In the genomic region with DNA sequence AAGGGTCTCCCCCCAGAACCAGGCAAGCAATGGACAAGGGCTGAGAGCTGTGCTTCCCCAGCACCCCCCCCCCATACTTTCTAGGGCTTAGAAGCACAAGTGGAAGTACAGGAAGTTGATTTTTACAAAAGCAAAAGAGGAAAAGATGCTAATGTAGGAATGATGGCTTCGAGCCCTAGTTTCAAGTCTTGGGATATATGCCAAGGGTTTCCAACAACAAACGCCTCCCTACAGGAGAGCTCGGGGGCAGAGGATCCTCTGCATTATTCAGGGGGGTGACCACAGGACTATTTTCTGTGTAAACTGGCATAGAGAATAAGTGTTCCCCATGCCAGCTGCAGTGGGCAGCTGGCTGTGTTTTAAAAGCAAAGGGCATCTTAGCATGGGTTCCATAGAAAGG, we compare ENCODE assay signal across 22 mouse cellular contexts.
DNase-seq lines count a peak whose midpoint lies in the region; ATAC-seq and TF ChIP-seq lines count a peak whose summit lies in the region.
"Had no signal": no experiment of that assay in that cellular context is flagged by ENCODE, and none has a peak within 500 bp of the region (broad histone marks: within the 10 kb centered on the region; RNA-seq: fewer than 3 reads in every experiment).

No protein-coding gene starts in this region.

- peaks cover 79% of the 10 kb centered on the region for H3K4me1 ChIP-seq in forebrain, embryonic 12.5 days
- H3K4me1 ChIP-seq in forebrain, embryonic 11.5 days (replicated peaks; ENCODE audit: control insufficient read depth, insufficient read depth, low read length) = peaks cover 27% of the 10 kb centered on the region
- peaks cover 51% of the 10 kb centered on the region for H3K4me1 ChIP-seq in lung, embryonic 15.5 days
- peaks cover 73% of the 10 kb centered on the region for H3K4me1 ChIP-seq in hindbrain, embryonic 12.5 days
- H3K4me1 ChIP-seq in midbrain, embryonic 14.5 days (ENCODE audit: control insufficient read depth, insufficient read depth, low read length) = peaks cover 58% of the 10 kb centered on the region
- peaks cover 3% of the 10 kb centered on the region; the same call in 1 of the 2 replicates for H3K4me1 ChIP-seq in liver, postnatal 0 days (ENCODE audit: insufficient read depth)

- H3K36me3 ChIP-seq in forebrain, embryonic 12.5 days (replicated peaks) = no peaks in the 10 kb centered on the region
- H3K36me3 ChIP-seq in forebrain, embryonic 11.5 days (ENCODE audit: control insufficient read depth, insufficient read depth, low read length) = no peaks in the 10 kb centered on the region; the same call in 1 of the 2 replicates
- H3K36me3 ChIP-seq in lung, embryonic 15.5 days = no peaks in the 10 kb centered on the region
- H3K36me3 ChIP-seq in hindbrain, embryonic 12.5 days = no peaks in the 10 kb centered on the region
- no peaks in the 10 kb centered on the region for H3K36me3 ChIP-seq in midbrain, embryonic 14.5 days (ENCODE audit: control insufficient read depth, insufficient read depth, low read length)
- no peaks in the 10 kb centered on the region for H3K36me3 ChIP-seq in liver, postnatal 0 days (replicated peaks; ENCODE audit: insufficient read depth, low read length)
- H3K36me3 ChIP-seq: heart, embryonic 10.5 days; intestine, embryonic 15.5 days; limb, embryonic 13.5 days had no signal

- H3K4me2 ChIP-seq in forebrain, embryonic 12.5 days = no peak overlapping the region
- H3K4me2 ChIP-seq in forebrain, embryonic 11.5 days (ENCODE audit: low read depth, low read length, severe bottlenecking) = no peak overlapping the region
- H3K4me2 ChIP-seq in lung, embryonic 15.5 days = no peak overlapping the region
- no peak overlapping the region for H3K4me2 ChIP-seq in hindbrain, embryonic 12.5 days (replicated peaks)
- H3K4me2 ChIP-seq in midbrain, embryonic 14.5 days (ENCODE audit: low read length) = no peak overlapping the region
- no peak overlapping the region for H3K4me2 ChIP-seq in liver, postnatal 0 days (ENCODE audit: low read depth, low read length)
- H3K4me2 ChIP-seq: intestine, embryonic 15.5 days; limb, embryonic 13.5 days had no signal

- H3K27me3 ChIP-seq in forebrain, embryonic 12.5 days = no peaks in the 10 kb centered on the region
- no peaks in the 10 kb centered on the region for H3K27me3 ChIP-seq in forebrain, embryonic 11.5 days (ENCODE audit: control insufficient read depth, insufficient read depth, low read length)
- H3K27me3 ChIP-seq in lung, embryonic 15.5 days = no peaks in the 10 kb centered on the region
- no peaks in the 10 kb centered on the region for H3K27me3 ChIP-seq in hindbrain, embryonic 12.5 days
- H3K27me3 ChIP-seq in midbrain, embryonic 14.5 days (ENCODE audit: control insufficient read depth, insufficient read depth, low read length) = no peaks in the 10 kb centered on the region
- H3K27me3 ChIP-seq in liver, postnatal 0 days (ENCODE audit: insufficient read depth, low read length) = no peaks in the 10 kb centered on the region
- H3K27me3 ChIP-seq: intestine, embryonic 15.5 days; limb, embryonic 13.5 days had no signal

- DNase-seq in forebrain, embryonic 11.5 days (ENCODE audit: low spot score) = no peak
- no peak for DNase-seq in lung, postnatal 36 days
- DNase-seq in midbrain, embryonic 14.5 days = peak; percentile 43
- DNase-seq in liver, postnatal 0 days = no peak
- no peak for DNase-seq in testis, postnatal 14 days (ENCODE audit: low spot score)
- DNase-seq: cerebellum, adult 18-20 months; cerebellum, postnatal 36 days; gastrocnemius, postnatal 36 days; heart, postnatal 14 days; kidney, postnatal 14 days; layer of hippocampus, adult 9-11 months; retina, postnatal 1 day; right cerebral cortex, postnatal 4 days; thymus, postnatal 4 days had no signal

- 68% methylated on average over 3 of the region's 3 CpGs for WGBS in forebrain, embryonic 12.5 days
- 86% methylated on average over 3 of the region's 3 CpGs for WGBS in forebrain, embryonic 11.5 days
- WGBS in lung, embryonic 15.5 days = 14% methylated on average over 3 of the region's 3 CpGs
- 66% methylated on average over 3 of the region's 3 CpGs for WGBS in hindbrain, embryonic 12.5 days
- WGBS in midbrain, embryonic 14.5 days = 53% methylated on average over 3 of the region's 3 CpGs
- WGBS in liver, postnatal 0 days (ENCODE audit: insufficient replicate concordance) = 63% methylated on average over 3 of the region's 3 CpGs

- no peak for TF ChIP-seq CTCF in liver, postnatal 0 days (IDR thresholded peaks at IDR 0.05; ENCODE audit: low read depth)

- 0 out of 2 replicates have a peak overlapping the region, but pooled peaks have one; percentile 38 for H3K27ac ChIP-seq in forebrain, embryonic 12.5 days
- H3K27ac ChIP-seq in forebrain, embryonic 11.5 days (ENCODE audit: low read depth, low read length) = no peak overlapping the region
- H3K27ac ChIP-seq in lung, embryonic 15.5 days = no peak overlapping the region
- H3K27ac ChIP-seq in hindbrain, embryonic 12.5 days = peak overlapping the region; percentile 52; the same call in 1 of the 2 replicates
- H3K27ac ChIP-seq in midbrain, embryonic 14.5 days (replicated peaks; ENCODE audit: low read depth, low read length) = peak overlapping the region; percentile 49
- H3K27ac ChIP-seq in liver, postnatal 0 days (ENCODE audit: low read depth) = no peak overlapping the region
- H3K27ac ChIP-seq: heart, embryonic 10.5 days; intestine, embryonic 15.5 days; limb, embryonic 13.5 days; liver, embryonic 14.5 days had no signal

- H3K9me3 ChIP-seq in forebrain, embryonic 12.5 days = no peaks in the 10 kb centered on the region
- H3K9me3 ChIP-seq in forebrain, embryonic 11.5 days (ENCODE audit: control insufficient read depth, low read length) = no peaks in the 10 kb centered on the region
- no peaks in the 10 kb centered on the region for H3K9me3 ChIP-seq in lung, embryonic 15.5 days
- H3K9me3 ChIP-seq in hindbrain, embryonic 12.5 days (replicated peaks) = no peaks in the 10 kb centered on the region
- no peaks in the 10 kb centered on the region for H3K9me3 ChIP-seq in midbrain, embryonic 14.5 days (ENCODE audit: control insufficient read depth, low read length)
- H3K9me3 ChIP-seq in liver, postnatal 0 days (ENCODE audit: low read length) = no peaks in the 10 kb centered on the region
- H3K9me3 ChIP-seq: heart, embryonic 10.5 days; intestine, embryonic 15.5 days; limb, embryonic 13.5 days had no signal

- H3K9ac ChIP-seq in forebrain, embryonic 12.5 days = no peak overlapping the region
- H3K9ac ChIP-seq in forebrain, embryonic 11.5 days (ENCODE audit: low read length) = no peak overlapping the region
- 0 out of 2 replicates have a peak overlapping the region, but pooled peaks have one; percentile 4 for H3K9ac ChIP-seq in lung, embryonic 15.5 days
- no peak overlapping the region for H3K9ac ChIP-seq in hindbrain, embryonic 12.5 days
- H3K9ac ChIP-seq in midbrain, embryonic 14.5 days (replicated peaks; ENCODE audit: low read length) = peak overlapping the region; percentile 29; the same call in 1 of the 2 replicates
- H3K9ac ChIP-seq in liver, postnatal 0 days (replicated peaks) = no peak overlapping the region
- H3K9ac ChIP-seq: intestine, embryonic 15.5 days; limb, embryonic 13.5 days; liver, embryonic 14.5 days had no signal

- ATAC-seq in forebrain, embryonic 12.5 days (ENCODE audit: low FRiP score) = no peak
- no peak for ATAC-seq in forebrain, embryonic 11.5 days (replicated peaks; ENCODE audit: low FRiP score)
- ATAC-seq in lung, embryonic 15.5 days (ENCODE audit: borderline replicate concordance, extremely low read depth, low FRiP score, low TSS enrichment) = no peak
- no peak for ATAC-seq in hindbrain, embryonic 12.5 days (ENCODE audit: low FRiP score)
- no peak for ATAC-seq in midbrain, embryonic 14.5 days (ENCODE audit: low FRiP score, low TSS enrichment)
- no peak for ATAC-seq in liver, postnatal 0 days
- ATAC-seq: intestine, embryonic 15.5 days had no signal

- TF ChIP-seq EP300 in liver, postnatal 0 days (IDR thresholded peaks at IDR 0.05; ENCODE audit: low read depth) = no peak

- no peak overlapping the region for H3K4me3 ChIP-seq in forebrain, embryonic 12.5 days (replicated peaks)
- no peak overlapping the region for H3K4me3 ChIP-seq in forebrain, embryonic 11.5 days (ENCODE audit: low read depth, low read length)
- no peak overlapping the region for H3K4me3 ChIP-seq in lung, embryonic 15.5 days
- H3K4me3 ChIP-seq in hindbrain, embryonic 12.5 days = no peak overlapping the region
- H3K4me3 ChIP-seq in midbrain, embryonic 14.5 days (replicated peaks; ENCODE audit: low read depth, low read length) = no peak overlapping the region
- no peak overlapping the region for H3K4me3 ChIP-seq in liver, postnatal 0 days (ENCODE audit: low read depth, low read length)
- H3K4me3 ChIP-seq: erythroblast, embryonic 14.5 days; heart, embryonic 10.5 days; intestine, embryonic 15.5 days; limb, embryonic 13.5 days had no signal

Comparison
In these comparisons a context has a peak if more than half of its experiments do, and no peak if none do; other contexts are left out.
1. H3K27ac ChIP-seq: peak in forebrain, embryonic 12.5 days (single experiment), hindbrain, embryonic 12.5 days (single experiment) and midbrain, embryonic 14.5 days (single experiment); none in forebrain, embryonic 11.5 days (single experiment), lung, embryonic 15.5 days (single experiment) and liver, postnatal 0 days (single experiment).
2. H3K9ac ChIP-seq: peak in lung, embryonic 15.5 days (single experiment) and midbrain, embryonic 14.5 days (single experiment); none in forebrain, embryonic 12.5 days (single experiment), forebrain, embryonic 11.5 days (single experiment), hindbrain, embryonic 12.5 days (single experiment) and liver, postnatal 0 days (single experiment).